Mouse (Mus musculus) forebrain, embryonic 14.5 days (tissue): ENCODE measurements around the gene 2310007B03Rik. TPM values are rescaled to one million over a fixed set of nuclear protein-coding genes. Genes with fewer than 3 reads are reported as not detected.

Experiments
- ATAC-seq: fragments of 200-750 bp; cut with Nextera tagmentation; 2 replicates; pipeline ENCODE4 v1.8.0; 2017; ENCODE audit warnings: mild to moderate bottlenecking, moderate library complexity
- DNase-seq: peaks from one replicate; pipeline ENCODE4 v3.0.0-alpha.2; 2015; ENCODE audit warnings: low spot score
- H3K27ac ChIP-seq: fragments of 300-500 bp; sonication (generic); 2 replicates; pipeline ENCODE4 v1.5.1; 2014; ENCODE audit warnings: low read depth, mild to moderate bottlenecking, control low read depth, low read length, moderate library complexity
- H3K27me3 ChIP-seq: fragments of 300-500 bp; sonication (generic); replicated peaks from 2 replicates; pipeline ENCODE4 v1.6.1; 2014; ENCODE audit warnings: low read length, control low read depth, mixed read lengths; ENCODE audit not compliant: control insufficient read depth, insufficient read depth
- H3K36me3 ChIP-seq: fragments of 300-500 bp; sonication (generic); 2 replicates; pipeline ENCODE4 v1.6.1; 2014; ENCODE audit warnings: low read length, control low read depth; ENCODE audit not compliant: control insufficient read depth, insufficient read depth
- H3K4me1 ChIP-seq: fragments of 300-500 bp; sonication (generic); 2 replicates; pipeline ENCODE4 v1.6.1; 2014; ENCODE audit warnings: antibody characterized with exemption, low read length, control low read depth; ENCODE audit not compliant: control insufficient read depth, insufficient read depth
- H3K4me2 ChIP-seq: fragments of 300-500 bp; sonication (generic); 2 replicates; pipeline ENCODE4 v1.6.1; 2014; ENCODE audit warnings: mild to moderate bottlenecking, control low read depth, low read length
- H3K4me3 ChIP-seq: fragments of 300-500 bp; sonication (generic); 2 replicates; pipeline ENCODE4 v1.5.1; 2014; ENCODE audit warnings: low read depth, low read length, control low read depth
- H3K9ac ChIP-seq: fragments of 300-500 bp; sonication (generic); 2 replicates; pipeline ENCODE4 v1.6.1; 2014; ENCODE audit warnings: mild to moderate bottlenecking, low read length, control low read depth, moderate library complexity
- H3K9me3 ChIP-seq: fragments of 300-500 bp; sonication (generic); replicated peaks from 2 replicates; pipeline ENCODE4 v1.6.1; 2016; ENCODE audit warnings: low read length, control low read depth, mixed read lengths; ENCODE audit not compliant: control insufficient read depth
- WGBS: fragments of 180-500 bp; shearing (Covaris S2); extraction: QIAGEN DNeasy Blood & Tissue Kit; methylation state at CpG from one replicate; pipeline ENCODE4 v1.1.7; 2014; 5-methylcytosine and 5-hydroxymethylcytosine counted together
- polyA plus RNA-seq: library from polyadenylated mRNA; unstranded; fragments of >200 nt; fragmentation: Nextera tagmentation; extraction: Ambion mirVana; gene quantifications from 2 replicates; pipeline ENCODE4 v1.2.1, GENCODE M21; 2014

Gene 2310007B03Rik
- polyA plus RNA-seq, 1 experiment from 2014 or later = 0.10 TPM

DNA sequence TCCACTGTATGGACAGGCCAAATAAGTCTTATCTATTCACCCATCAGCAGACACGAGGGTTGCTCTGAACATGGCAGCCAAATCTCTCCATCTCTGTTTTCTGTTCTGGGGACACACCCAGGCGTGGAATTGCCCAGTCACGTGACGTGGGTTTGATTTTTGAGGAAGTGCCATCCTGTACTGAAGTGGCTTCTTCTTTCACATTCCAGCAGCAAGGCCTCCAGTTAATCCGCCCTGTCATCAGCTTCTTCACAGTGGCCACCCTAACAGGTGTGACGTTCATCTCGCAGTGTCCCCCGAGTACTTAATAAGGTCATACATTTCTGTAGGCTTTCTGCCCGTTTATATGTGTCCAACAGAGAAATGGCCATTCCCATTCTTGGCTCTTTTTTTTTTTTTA lies 4.7 kb upstream of the 2310007B03Rik start:
- H3K9me3 ChIP-seq = no peaks in the 10 kb centered on the region
- no peak overlapping the region for H3K9ac ChIP-seq
- no peak overlapping the region for H3K4me3 ChIP-seq
- no peaks in the 10 kb centered on the region for H3K4me1 ChIP-seq
- H3K27ac ChIP-seq = no peak overlapping the region
- H3K36me3 ChIP-seq = no peaks in the 10 kb centered on the region
- no peak for ATAC-seq
- H3K4me2 ChIP-seq = no peak overlapping the region
- DNase-seq = no peak
- 90% methylated on average over 9 of the region's 9 CpGs for WGBS
- no peaks in the 10 kb centered on the region for H3K27me3 ChIP-seq

DNA sequence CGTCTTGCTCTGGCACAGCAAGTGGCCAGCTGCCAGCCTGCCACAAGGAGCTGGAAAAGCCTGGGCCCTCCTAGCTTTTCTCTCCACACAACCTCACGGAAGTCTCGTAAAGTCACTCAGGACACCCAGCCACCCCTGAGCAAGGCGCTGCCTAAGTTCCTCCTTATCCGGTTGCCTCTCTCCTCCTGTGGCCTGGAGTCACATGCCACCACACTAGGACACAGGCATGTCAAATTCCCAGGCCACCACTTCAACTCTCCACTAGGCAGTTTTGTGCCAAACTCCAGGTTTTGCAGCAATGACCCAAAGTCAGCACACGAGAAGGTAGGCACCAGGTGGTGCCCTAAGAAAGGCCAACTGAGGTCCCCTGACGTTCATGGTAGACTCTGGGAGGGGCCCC lies 1.8 kb upstream of the 2310007B03Rik start:
- ATAC-seq (no peak), DNase-seq (no peak)
- H3K4me1 ChIP-seq = no peaks in the 10 kb centered on the region
- 80% methylated on average over 7 of the region's 7 CpGs for WGBS
- no peak overlapping the region for H3K4me3 ChIP-seq
- no peak overlapping the region for H3K27ac ChIP-seq
- H3K9me3 ChIP-seq = no peaks in the 10 kb centered on the region
- H3K27me3 ChIP-seq = no peaks in the 10 kb centered on the region
- no peak overlapping the region for H3K9ac ChIP-seq
- no peak overlapping the region for H3K4me2 ChIP-seq
- no peaks in the 10 kb centered on the region for H3K36me3 ChIP-seq

DNA sequence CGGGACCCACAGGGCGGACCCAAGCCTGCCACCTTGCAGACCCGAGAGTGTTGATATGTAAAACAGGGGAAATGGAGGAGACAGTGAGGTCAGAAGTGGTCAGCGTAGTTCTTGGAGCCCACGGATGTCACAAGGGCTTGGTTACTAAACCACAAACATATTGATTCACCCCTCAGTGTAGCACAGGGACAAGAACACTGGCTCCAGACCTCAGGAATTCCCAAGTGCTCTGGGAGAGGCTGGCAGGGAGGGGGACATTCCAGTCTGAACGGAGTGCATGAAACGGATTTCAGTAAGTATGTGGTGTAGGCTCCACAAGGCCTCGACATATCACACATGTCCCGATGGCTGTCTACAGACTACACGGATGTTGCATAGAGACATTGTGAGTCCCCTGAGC lies 1.2 kb upstream of the 2310007B03Rik start:
- H3K27me3 ChIP-seq = no peaks in the 10 kb centered on the region
- no peak overlapping the region for H3K27ac ChIP-seq
- no peaks in the 10 kb centered on the region for H3K9me3 ChIP-seq
- no peak for ATAC-seq
- H3K4me1 ChIP-seq = no peaks in the 10 kb centered on the region
- H3K36me3 ChIP-seq = no peaks in the 10 kb centered on the region
- H3K9ac ChIP-seq = no peak overlapping the region
- WGBS = 88% methylated on average over 10 of the region's 10 CpGs
- no peak overlapping the region for H3K4me2 ChIP-seq
- no peak overlapping the region for H3K4me3 ChIP-seq
- no peak for DNase-seq

DNA sequence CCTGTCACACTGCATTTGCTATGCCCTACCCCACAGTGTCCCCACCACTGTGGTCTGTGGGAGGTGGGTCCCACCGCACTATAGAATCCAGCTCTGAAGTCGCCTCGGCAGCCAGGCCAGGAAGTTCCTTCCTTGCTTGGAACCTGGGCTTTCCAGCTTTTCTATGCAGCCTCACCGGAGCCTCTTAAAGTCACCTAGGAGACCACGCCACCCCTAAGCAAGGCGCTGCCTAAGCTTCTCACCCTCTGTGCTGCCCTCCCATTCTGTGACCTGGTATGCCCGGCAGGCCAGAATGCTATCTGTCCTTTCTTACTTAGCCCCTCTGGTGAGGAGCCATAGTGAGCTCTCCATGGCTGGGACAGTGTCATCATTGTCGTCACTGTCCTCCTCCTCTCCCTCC lies 602 bp upstream of the 2310007B03Rik start:
- H3K4me3 ChIP-seq = no peak overlapping the region
- ATAC-seq (no peak), DNase-seq (no peak)
- no peaks in the 10 kb centered on the region for H3K27me3 ChIP-seq
- H3K9ac ChIP-seq = no peak overlapping the region
- 76% methylated on average over 8 of the region's 8 CpGs for WGBS
- no peaks in the 10 kb centered on the region for H3K9me3 ChIP-seq
- no peaks in the 10 kb centered on the region for H3K4me1 ChIP-seq
- no peak overlapping the region for H3K27ac ChIP-seq
- H3K36me3 ChIP-seq = no peaks in the 10 kb centered on the region
- H3K4me2 ChIP-seq = no peak overlapping the region

DNA sequence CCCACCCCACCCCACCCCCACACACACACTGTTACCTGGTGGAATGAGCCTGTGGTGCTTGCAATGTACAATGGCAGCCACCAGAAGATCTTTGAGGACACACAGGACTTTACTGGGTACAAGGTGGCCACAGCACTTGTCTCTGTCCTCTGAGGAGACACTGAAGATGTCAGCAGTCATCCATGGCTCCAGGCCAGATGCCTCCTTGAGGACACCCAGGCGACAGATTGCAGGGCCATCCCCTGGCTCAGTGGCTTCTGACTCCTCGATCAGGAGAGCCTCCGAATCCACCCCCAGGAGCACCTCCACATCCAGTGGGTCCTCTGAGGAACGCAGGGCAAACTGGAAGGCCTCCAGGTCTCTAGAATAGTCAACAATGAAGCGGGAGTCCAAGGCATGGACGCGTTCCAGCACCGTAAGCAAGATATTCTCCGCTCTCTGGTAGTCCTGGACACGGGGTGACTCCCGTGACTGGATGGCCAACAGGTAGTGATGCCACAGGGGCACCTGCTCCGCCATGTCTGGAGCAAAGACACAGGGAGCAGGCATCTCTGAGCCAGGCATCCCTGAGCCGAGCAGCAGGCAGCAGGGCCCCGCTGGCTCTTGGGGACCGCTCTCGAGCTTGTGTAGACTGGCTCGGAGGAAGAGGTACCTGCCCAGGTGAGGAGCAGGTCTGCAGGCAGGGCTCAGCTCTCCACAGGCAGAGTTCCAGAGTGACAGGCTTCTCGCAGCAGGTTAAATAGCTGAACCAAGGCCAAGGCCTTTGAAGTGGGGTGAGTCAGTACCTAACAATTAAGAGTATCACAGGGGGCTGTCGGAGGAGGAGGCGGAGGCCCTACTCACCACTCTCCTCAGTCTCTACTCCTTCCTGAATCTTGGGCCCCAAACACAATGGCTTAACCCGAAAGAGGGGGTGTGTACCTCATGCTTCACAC lies 915 bp downstream of the 2310007B03Rik start:
- Histone ChIP-seq H3K27me3 (no peaks in the 10 kb centered on the region), H3K36me3 (no peaks in the 10 kb centered on the region), H3K4me2 (no peak overlapping the region), H3K9ac (no peak overlapping the region), H3K27ac (no peak overlapping the region), H3K4me1 (no peaks in the 10 kb centered on the region), H3K4me3 (no peak overlapping the region), H3K9me3 (no peaks in the 10 kb centered on the region)
- no peak for ATAC-seq
- DNase-seq = no peak
- WGBS = 80% methylated on average over 21 of the region's 21 CpGs

DNA sequence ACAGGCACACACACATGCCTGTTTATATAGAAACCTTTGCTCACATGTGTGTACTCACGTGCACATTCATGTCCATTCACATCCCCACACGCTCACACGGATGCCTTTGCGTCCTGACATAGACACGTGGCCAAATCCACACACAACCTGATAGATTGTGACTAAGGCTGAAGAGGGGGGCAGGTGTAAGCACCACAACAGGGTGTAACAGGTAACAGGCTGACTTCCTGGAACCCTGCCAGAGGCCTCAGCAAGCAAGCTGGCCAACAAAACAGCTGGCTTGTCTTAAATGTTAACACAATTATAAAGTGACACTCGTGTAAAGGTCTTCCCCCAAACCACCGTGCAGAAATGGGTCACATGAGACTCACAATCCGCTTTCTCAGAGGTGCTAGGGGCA lies 1.8 kb downstream of the 2310007B03Rik start:
- Histone ChIP-seq H3K4me2 (no peak overlapping the region), H3K9ac (no peak overlapping the region), H3K9me3 (no peaks in the 10 kb centered on the region), H3K27me3 (no peaks in the 10 kb centered on the region), H3K4me3 (no peak overlapping the region), H3K27ac (no peak overlapping the region), H3K4me1 (no peaks in the 10 kb centered on the region), H3K36me3 (no peaks in the 10 kb centered on the region)
- WGBS = 86% methylated on average over 8 of the region's 8 CpGs
- ATAC-seq (no peak), DNase-seq (no peak)

DNA sequence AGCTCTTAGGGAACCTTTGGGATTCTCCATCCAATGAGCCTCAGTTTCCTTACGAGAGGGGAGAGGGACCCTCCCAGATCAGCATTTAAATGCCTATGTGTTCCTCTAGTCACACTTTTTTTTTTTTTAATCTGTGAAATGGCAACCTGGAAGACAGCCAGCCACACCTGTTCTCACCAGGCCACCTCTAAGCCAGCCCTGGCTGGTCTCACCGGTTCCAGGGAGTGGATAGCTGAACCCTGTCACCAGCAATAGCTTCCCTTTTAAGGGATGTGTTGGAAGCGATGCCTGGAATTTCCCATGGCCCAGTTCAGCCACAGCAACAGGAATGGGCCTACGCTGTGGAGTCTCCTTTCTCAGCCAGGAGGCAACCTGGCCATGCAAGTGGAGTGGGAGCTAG lies 3.2 kb downstream of the 2310007B03Rik start:
- DNase-seq = no peak
- no peak for ATAC-seq

DNA sequence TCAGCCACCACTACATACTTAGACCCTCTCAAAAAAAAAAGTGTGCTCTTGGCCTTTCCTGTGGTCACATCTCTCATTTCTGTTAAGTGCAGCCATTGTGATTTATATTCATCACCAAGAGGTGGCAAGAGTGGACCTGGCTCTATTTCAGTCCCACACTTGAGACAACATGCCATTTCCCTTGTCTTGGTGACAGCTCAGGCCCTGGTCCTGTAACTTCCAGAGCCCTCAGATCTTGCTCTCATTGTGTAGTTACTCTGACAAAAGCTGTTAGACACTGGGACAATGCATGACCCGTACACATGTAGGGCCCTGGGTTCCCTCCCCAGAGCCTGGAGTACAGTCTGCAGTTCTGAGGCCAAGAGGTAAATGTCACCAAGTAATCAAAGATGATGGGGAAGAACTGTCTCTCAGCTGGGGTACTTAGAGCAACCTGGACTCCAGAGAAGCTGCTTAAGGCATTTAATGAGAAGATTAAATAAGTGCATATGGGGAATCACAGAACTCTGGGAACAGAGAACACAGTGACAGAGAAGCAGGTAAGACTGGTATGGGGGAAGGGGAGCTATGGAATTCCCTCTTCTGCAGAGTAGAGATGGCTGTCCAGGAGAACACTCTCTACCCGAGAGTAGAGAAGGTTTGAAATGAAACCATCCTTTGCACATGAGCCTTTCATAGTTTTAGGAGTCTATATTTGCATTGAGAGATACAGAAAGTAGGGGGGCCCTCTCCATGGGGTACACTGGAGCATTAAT lies 9.7 kb downstream of the 2310007B03Rik start:
- H3K27me3 ChIP-seq = no peaks in the 10 kb centered on the region
- H3K4me1 ChIP-seq = no peaks in the 10 kb centered on the region
- no peak overlapping the region for H3K4me3 ChIP-seq
- H3K9me3 ChIP-seq = no peaks in the 10 kb centered on the region
- WGBS = 73% methylated on average over 2 of the region's 2 CpGs
- ATAC-seq = no peak
- DNase-seq = no peak
- H3K27ac ChIP-seq = no peak overlapping the region
- no peak overlapping the region for H3K4me2 ChIP-seq
- no peak overlapping the region for H3K9ac ChIP-seq
- no peaks in the 10 kb centered on the region for H3K36me3 ChIP-seq

More for the DNA sequence above, 3.2 kb downstream of the 2310007B03Rik start:
- WGBS = 83% methylated on average over 4 of the region's 4 CpGs
- Histone ChIP-seq H3K9ac (no peak overlapping the region), H3K27ac (no peak overlapping the region), H3K36me3 (no peaks in the 10 kb centered on the region), H3K4me2 (no peak overlapping the region), H3K27me3 (no peaks in the 10 kb centered on the region), H3K4me1 (no peaks in the 10 kb centered on the region), H3K9me3 (no peaks in the 10 kb centered on the region), H3K4me3 (no peak overlapping the region)

DNA sequence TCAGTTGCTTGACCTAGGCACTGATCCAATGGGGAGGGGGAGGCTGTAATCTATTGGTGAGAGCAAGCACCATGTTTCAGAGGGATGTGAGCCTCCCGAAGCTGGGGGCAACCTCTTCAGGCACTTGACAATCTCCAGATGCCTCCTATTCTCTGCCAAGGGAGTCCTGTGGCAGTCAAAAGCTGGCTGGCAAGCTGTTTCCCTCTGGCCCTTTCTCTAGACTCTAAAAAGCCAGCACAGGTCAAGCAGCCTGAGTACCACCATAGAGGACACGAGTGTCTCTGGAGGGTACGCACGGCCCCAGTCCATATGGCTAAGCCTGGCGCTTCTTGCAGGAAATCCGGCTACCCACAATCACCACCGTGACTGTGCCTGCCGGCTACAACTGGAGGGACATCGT lies 16.6 kb downstream of the 2310007B03Rik start:
- Histone ChIP-seq H3K9me3 (no peaks in the 10 kb centered on the region), H3K27ac (no peak overlapping the region), H3K4me3 (no peak overlapping the region), H3K4me1 (no peaks in the 10 kb centered on the region), H3K9ac (no peak overlapping the region), H3K27me3 (no peaks in the 10 kb centered on the region), H3K36me3 (no peaks in the 10 kb centered on the region), H3K4me2 (no peak overlapping the region)
- DNase-seq = no peak
- WGBS = 81% methylated on average over 9 of the region's 9 CpGs
- ATAC-seq = no peak
